Mouse (Mus musculus) retina, adult 2 months (tissue): Measurements from ENCODE around the gene Tvp23a.

Experiments
- DNase-seq: peaks from one replicate; pipeline ENCODE4 v3.0.0-alpha.2; 2012; ENCODE audit warnings: low read depth, low spot score

The Tvp23a gene

GRCm38 (mm10) chr16:10447264-10447594 lies at the start of gene Tvp23a:
TSS of gene Tvp23a (minus strand) at chr16:10447362.
- peak; percentile 72 for DNase-seq

DNA sequence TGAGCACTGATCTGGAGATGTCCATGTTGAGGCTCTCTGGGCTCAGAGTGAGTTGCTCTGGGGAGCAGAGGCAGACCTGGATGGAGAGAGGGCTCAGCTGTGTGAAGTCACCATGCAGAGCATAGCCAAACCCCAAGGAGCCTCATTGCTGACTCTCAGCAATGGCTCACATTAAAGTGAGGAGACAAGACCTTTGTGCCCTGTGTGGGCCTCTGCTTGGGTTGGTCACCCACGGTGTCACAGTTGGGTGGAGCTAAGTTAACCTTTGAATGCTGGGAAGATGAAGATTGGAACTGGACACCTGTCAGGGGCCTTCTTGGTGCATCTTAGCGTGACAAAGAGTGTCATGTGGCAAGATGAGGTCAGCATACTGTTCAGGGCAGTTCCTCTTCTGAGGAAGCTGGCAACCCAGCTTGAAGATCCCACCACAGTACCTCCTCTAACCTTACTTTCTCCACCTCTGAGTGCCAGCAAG lies 48.7 kb upstream of the Tvp23a start:
- DNase-seq = no peak

DNA sequence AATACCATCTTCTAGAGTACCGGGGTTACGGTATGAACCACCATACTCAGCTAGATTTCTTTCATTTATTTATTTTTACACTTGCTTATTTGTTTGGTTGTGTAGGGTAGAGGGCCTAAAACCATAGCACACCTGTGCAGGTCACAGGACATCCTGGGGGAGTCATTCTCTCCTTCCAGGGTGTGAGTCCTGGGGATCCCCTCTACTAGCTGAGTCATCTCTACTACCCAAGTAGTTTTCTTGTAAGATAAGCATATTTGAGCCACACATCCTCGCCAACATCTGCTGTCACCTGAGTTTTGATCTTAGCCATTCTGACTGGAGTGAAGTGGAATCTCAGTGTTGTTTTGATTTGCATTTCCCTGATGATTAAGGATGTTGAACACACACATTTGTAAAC lies 45.4 kb upstream of the Tvp23a start:
- DNase-seq = no peak

- DNase-seq = no peak
Measured at GRCm38 (mm10) chr16:10491716-10492115, 44.6 kb upstream of the Tvp23a start.

- no peak for DNase-seq
Measured at GRCm38 (mm10) chr16:10490503-10491150, 43.5 kb upstream of the Tvp23a start.

DNA sequence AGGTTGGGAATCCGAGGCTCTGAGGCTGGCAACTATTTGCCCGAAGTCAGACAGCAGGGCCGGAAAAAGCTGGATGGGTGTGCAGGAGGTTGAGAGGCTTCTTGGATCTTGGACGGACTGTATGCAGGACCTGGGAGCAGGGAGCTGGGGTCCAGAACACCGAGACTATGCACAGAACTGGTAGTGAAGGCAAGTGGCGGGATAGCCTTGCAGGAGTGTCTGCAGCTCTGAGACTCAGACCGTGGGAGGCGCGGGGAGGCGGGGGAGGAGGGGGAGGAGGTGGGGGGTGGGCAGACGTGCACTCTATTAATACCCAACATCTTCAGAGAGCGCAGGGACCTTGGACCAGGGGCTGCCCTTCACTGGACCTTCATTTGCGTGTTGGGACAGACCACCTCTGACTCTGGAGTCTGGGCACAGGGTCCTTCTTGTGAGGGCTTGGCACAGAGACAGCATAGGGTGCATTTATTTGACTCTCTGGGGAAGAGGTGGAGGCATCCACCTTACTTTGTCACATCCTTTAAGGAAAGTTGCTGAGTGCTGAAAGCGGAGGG lies 42.8 kb upstream of the Tvp23a start:
- DNase-seq = no peak

GRCm38 (mm10) chr16:10489483-10489882 lies 42.3 kb upstream of the Tvp23a start:
- no peak for DNase-seq

- DNase-seq = no peak
Measured at GRCm38 (mm10) chr16:10488769-10489481, 41.8 kb upstream of the Tvp23a start.

GRCm38 (mm10) chr16:10487895-10488493 lies 40.8 kb upstream of the Tvp23a start:
- DNase-seq = no peak

GRCm38 (mm10) chr16:10486993-10487392 lies 39.8 kb upstream of the Tvp23a start:
- DNase-seq = no peak

DNA sequence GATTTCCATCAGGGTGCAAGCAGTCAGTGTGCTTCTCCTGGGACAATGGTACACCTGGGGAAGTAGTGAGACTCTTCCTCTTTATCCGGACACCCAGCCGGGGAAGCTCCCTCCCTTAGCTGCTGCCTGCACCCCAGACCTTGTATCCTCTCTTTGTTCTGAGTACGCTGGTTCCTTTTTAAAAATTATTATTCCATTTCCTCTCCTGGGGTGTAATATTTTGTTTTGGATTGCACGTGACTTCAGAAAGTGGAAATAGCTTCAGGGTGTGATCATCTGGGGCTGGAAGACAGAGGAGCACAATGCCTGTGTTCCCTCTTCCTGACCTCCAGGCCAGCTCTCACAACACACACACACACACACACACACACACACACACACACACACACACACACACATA lies 35.2 kb upstream of the Tvp23a start:
- DNase-seq = no peak

DNA sequence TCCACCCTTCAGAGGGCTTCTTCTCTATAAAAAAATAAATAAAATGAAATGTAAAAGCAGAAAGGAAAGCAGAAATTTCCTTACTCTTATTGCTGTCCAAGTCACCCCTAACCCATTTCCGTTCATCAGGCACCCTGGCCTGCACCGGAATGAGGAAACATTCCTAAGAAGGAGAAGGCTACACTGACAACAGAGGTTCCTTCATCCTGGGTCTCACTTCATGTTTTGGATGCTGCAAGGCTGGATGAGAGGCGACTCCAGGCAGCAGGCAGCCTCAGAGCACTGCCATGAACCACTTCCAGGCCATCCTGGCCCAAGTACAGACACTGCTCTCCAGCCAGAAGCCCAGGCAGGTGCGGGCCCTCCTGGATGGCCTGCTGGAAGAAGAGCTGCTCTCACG lies 32.7 kb upstream of the Tvp23a start, which contains the start of gene Ciita:
Gene Ciita (plus strand): TSS at position 203 of the 400 bp plus-strand sequence.
- DNase-seq = no peak

- DNase-seq = no peak
Measured at GRCm38 (mm10) chr16:10475919-10476318, 28.8 kb upstream of the Tvp23a start.

DNA sequence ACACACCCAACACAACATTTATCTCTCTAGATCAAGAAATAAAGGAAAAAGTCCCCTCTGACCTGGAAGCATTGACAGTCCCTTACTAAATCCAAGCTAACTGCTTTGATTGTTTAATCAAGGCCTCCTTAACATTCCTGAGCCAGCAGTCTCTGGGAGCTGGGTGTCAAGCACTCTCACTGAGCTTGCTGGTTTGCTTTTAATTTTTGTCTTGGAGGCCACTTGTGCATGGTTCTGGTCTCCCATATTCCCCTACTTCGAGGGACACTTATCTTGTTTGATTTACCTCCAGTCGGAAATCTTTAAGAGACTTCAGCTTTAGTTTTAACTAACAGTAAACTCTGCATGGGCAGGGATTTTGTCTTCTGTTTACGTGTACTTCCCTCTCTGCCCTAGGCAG lies 27.8 kb upstream of the Tvp23a start:
- no peak for DNase-seq

DNA sequence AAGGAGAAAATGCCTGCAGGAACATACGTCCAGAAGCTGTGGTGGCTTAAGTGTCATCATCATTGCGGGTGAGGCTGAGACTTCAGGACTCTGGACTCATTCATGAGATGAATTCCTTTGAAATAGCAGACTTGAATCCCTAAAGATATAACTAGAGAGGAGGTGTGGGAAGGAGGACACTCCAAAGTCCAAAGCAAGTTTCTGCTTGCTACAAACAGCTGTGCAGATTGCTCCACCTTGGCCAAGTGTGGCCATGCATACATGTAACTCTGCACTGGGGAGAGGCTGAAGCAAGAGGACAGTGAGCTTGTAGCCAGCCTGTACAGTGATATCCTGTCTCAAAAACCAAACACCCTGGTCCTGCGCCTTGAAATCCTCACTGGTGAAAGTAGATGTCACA lies 24.8 kb upstream of the Tvp23a start:
- DNase-seq = no peak

- no peak for DNase-seq
Measured at GRCm38 (mm10) chr16:10468201-10468600, 21.0 kb upstream of the Tvp23a start.

DNA sequence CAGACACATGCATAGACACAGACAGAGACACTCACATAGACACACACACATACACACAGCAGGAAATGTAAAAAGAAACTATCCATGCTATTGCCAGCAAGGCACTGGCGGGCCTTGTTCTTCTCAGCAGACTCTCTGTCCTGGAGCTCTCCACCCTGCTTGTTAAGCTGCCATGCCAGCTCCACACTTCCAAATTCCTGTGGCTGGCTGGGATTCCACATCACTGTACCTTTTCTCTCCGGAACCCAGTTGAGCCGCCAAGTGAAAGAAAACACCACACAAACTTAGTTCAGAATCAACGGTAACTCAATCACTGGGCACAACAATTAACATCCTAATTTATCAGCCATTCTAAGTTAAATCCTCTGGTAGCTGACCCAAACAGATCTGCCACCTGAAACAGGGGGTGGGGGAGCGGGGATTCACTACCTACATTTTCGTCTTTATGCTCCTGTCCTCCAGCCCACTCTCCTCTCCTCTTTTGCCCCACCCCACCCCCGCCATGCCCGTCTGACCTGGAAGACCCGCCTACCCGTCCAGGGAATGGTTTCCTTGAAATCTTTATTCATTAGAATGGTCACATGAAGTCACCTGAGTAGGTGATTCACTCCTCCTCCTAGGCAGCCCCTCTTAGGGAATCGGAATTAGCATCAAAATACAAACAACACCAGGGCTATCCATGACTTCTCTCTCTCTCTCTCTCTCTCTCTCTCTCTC lies 20.4 kb upstream of the Tvp23a start:
- DNase-seq = no peak

GRCm38 (mm10) chr16:10465011-10465681 lies 18.0 kb upstream of the Tvp23a start:
- no peak for DNase-seq

DNA sequence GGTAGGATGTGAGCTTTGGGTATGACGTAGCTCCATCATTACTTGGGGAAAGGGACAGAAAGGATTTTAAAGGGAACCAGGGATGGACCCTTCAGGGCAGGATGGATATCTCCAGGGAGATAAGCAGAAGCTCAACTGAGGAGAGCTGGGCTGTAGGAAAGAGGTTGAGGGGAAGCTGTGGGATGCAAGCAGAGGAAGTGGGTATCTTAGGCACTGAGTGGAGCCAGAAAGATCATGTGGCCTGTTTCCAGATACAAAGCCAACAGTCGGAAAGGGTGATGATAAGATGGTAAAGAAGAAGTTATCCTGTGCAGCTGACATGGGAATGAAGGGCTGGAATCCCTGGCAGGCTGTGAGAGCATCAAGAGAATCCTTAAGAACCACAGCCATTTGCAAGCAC lies 14.0 kb upstream of the Tvp23a start:
- no peak for DNase-seq

- no peak for DNase-seq
Measured at GRCm38 (mm10) chr16:10460188-10460587, 13.0 kb upstream of the Tvp23a start.

GRCm38 (mm10) chr16:10454583-10454974 lies 7.4 kb upstream of the Tvp23a start:
- DNase-seq = no peak
